Mouse (Mus musculus) embryo, embryonic 9.5 days (tissue): Measurements from ENCODE around the gene Gm2696.

Experiments
- DNase-seq: peaks from one replicate; pipeline ENCODE4 v3.0.0-alpha.2; 2017; ENCODE audit errors: extremely low spot score

Gene Gm2696

DNA sequence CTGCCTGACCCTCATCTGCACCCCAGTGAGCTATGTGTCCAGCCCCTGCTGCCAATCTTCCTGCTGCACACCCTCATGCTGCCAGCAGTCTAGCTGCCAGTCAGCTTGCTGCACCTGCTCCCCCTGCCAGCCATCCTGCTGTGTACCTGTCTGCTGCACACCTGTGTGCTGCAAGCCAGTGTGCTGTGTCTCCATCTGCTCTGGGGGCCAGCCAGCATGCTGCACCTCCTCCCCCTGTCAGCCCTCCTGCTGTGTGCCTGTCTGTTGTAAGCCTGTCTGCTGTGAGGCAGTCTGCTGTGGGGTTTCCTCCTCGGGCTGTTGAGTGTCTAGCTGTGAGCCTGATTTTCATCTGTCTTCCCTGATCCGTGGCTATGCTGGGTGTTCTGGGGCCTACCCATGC, 32.5 kb downstream of the Gm2696 start:
- DNase-seq, result no peak

DNA sequence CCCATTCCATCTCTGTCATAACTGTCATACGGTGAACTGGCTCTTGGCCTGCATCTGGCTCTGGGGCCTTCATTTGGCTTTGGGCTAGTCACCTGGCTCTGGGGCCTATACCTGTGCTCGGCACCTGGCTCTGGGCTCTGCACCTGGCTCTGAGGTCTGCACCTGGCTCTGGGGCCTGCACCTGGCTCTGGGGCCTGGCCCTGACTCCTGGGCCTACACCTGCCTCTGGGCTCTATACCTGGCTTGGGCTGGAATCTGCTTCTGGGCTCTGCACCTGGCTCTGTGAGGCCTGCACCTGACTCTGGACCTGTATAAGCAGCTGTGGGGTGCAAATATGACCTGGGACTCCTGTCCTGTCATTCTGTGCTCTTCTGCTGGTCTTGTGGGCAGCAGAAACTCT, 33.1 kb downstream of the Gm2696 start:
- no peak for DNase-seq

DNA sequence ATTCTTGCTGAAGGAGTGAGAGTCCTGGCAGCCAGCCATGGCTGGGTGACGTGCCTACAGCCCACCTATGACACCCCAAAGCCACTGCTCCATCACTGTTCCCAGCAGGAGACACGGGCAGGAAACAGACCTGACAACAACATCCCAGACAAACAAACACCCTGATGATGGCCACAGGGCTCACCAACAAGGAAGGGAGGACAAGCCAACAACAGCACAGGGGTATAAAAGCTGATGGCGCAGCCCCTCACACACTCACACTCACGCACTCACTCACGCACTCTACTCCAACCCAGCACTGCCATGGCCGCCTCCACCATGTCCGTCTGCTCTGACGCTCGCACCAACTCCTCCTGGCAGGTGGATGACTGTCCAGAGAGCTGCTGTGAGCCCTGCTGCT, 38.1 kb downstream of the Gm2696 start, which contains the start of gene Gm10318:
Gene Gm10318 (plus strand): TSS at position 301 of the 400 bp plus-strand sequence.
- no peak for DNase-seq

DNA sequence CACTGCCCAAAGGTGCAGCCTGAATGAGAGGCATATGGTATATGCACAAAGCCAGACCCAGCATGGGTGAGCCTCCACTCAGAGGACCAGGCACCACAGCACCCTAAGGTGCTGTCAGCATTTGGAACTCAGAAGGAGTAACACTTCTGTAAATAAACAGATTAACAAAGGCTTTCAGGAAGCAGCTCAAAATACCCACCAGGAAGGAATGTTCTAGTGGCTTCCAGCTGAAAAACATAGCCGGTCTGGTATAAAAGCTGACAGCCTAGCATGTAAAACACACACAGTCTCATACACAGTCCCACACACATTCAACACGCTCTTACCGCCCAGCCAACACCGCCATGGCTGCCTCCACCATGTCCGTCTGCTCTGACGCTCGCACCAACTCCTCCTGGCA, 47.2 kb downstream of the Gm2696 start, which contains the start of gene Gm3285:
Gene Gm3285 (plus strand): TSS at position 301 of the 400 bp plus-strand sequence.
- no peak for DNase-seq

DNA sequence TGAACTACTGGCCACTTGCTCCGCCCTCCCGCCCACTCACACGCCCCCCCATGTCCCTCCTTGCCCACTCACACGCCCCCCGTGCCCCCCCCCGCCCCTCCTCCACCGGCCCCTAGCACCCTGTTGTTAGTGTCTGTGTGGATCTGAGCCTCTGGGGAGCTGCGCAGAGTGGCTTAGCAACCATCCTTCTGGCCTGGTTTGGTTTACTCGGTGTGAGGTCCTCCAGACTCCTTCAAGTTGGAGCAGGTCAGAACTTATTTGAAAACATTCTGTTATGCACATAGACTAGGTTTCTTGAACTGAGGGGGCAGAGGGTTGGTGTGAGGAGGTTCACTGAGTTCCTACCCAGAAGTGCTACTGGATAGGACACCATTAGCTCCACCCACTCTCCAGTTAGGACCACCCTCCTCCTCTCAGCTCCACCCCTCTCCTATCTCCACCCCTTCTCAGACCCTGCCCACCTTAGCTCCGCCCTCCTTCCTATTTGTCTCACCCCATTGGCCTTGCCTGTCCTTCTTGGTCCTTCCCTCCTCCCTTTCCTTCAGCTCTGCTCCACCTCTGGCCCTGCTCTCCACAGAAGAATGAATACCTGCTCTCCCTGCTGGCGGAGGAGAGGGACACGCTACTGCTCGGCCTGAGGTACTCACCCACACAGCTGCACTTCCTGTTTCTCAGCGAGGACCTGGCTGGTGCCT, 49.7 kb downstream of the Gm2696 start:
- peak; percentile 83 for DNase-seq

DNA sequence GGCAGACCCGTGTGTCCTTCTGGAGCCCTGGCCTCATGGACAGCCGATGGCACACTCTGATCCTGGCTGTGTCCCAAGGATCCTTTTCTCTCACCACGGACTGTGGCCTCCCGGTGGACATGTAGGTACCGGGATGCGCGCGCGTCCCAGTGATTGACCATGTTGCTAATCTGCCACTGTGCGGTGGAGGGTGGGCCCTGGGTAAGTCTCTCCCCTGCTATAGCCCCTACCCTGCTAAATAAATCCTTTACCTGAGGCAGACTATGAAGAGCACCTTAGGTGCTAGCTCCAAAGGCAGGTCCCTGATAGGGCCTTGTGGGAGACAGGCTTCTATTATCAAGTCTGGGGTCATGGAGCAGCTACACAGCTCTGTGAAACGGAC, 50.3 kb downstream of the Gm2696 start:
- no peak for DNase-seq

DNA sequence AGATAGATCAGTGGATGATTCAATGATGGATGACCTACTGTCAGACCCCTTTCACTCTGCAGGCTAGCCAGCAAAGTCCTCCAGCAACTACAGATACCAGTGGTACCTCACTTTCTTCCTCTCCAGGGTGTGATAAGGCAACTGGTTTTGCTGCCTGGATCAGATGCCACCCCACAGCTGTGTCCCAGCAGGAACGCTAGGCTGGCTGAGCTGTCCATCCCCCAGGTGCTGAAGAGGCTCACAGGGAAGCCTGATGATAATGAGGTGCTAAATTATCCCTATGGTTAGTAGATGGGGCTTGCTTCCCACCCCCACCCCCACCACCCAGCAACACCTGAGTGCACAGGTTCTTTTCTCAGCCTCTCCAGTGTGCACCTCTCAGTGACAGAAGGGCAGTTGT, 53.1 kb downstream of the Gm2696 start:
- no peak for DNase-seq

DNA sequence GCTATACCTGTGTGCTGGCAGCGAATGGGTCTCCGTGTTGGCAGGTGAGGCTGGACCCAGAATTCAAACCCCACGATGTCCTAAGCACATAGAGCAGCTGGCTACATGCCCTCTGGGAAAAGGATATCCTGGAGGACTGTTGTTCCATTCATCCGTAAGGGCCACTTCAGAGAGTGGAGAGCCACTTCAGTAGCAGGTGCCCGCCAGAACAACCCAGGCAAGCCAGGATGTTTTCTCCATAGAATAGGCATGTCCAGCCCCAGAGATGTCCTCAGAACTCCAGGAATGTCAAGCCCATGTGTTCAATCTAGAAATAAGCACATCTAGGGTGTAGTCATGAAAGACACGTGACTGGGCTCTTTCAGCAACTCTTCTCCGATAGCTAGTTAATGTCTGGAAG, 55.2 kb downstream of the Gm2696 start:
- no peak for DNase-seq

DNA sequence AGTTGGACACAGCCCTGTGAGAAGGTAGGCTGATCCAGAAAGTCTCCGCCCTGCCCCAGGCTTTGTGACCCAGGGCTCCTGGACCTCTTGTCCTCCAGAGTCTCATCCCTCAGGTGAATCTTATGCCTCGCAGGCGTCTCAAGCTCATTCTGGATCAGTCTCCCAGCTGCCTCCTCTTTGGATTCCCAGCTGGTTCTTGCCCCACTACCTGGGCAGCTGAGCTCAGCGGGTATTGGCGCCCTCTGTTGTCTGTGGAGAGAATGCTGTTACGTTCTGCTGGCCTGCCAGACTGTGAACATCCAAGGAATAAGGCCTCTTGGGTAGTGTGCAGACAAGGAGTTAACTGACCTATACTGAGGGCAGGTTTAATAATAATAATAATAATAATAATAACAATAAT, 64.5 kb downstream of the Gm2696 start:
- no peak for DNase-seq

DNA sequence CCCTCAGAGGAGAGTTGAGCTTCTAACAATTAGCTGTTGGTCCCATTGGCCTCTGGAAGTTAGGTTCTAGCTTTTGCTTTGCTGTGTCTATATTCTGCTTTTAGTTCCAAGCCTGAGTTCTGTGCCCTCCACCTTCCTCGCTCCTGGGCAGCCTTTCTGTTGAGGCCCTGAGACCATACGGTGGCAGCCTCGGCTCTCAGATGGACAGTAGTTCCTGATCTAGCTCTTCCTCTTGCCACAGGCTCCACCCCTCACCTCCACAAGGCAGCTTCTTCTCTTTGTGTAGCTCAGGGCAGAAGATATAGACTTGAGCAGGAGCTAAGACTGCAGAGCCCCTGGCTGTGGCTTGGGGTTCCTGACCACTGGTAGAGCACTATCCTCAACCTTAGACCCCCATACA, 65.8 kb downstream of the Gm2696 start:
- DNase-seq, result no peak

DNA sequence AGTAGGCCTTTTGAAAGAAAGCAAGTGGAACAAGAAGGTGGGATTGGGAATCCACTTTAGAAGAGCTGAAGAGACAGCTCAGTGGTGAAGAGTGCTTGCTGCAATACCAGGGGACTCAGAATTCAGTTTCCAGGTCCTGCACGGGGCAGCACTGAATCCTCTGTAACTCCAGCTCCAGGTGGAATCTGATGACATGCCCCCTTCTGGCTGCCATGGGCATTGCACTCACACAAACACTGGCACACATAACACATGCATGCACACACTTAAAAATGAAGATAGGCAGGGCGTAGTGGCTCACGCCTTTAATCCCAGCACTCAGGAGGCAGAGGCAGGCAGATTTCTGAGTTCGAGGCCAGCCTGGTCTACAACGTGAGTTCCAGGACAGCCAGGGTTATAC, 68.1 kb downstream of the Gm2696 start:
- DNase-seq, result no peak
